Mouse (Mus musculus): ENCODE results near the gene Hist1h4j. TPM values are rescaled to one million over a fixed set of nuclear protein-coding genes. Genes with fewer than 3 reads are reported as not detected.

The Hist1h4j gene
- total RNA-seq, 2 experiments from 2014 or later: 14.3 to 15.3 TPM

DNA sequence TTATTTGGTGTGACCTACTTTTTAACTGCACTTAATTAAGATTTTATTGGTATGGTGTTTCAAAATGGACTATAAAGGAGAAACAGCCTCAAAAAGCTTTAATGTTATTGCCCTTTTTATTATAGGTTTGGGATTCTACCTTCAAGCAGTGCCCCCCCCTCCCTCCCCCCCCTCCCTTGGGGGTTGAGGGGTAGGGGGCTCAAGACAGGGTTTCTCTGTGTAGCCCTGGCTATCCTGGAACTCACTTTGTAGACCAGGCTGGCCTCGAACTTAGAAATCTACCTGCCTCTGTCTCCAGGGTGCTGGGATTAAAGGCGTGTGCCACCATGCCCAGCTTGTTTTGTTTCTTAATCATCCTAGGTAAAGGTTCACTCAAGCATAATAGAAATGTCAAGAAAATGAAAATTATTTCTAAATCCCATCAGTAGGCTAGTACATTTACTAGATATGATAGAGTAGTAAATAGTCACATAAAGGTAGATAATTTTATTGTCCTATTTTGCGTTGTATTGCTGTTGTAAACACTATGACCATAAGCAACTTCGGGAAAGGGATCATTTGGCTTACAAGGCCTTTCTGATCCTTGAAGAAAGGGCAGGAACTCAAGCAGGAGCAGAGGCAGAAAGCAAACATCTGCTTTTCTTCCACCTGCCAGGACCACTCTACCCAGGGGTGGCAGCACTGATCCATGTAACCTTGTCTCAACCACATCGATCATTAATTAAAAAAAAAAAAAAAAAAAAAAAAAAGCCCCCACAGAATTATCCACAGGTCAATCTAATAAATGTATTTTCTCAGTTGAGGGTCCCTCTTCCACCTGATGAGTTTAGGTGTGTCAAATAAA is 11.6 kb upstream of the Hist1h4j start:
- DNase-seq (ENCODE audit: low spot score in 2 of 2): no peak

DNA sequence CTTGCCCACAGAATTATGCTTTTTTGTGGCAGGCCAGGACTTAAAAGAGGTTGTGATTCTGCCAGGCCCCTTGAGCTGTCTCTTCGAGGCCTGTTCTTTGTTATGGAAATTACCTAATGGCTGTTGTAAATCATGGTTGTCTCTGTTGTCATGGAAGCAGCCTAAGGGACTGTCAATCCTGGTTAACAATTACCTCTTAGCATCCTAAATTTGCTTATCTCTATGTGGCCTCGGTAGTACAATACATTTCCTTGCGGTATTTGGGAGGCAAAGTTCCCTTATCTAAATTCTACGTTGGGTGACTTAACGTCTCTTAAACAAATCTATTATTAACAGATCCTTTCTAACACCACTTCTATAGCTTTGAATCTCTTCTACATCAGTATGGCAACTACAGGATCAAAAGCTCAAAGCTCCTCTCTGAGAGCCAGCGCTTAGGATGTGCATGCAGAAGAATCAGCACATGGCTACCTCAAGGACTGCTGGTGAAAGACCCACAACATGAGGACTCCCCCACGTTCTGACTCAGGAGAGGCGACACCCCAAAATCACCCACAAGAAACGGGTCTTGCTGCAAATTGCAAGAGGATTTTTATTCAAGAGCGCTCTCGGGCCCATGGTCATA is 6.8 kb upstream of the Hist1h4j start:
- DNase-seq (ENCODE audit: low spot score in 2 of 2): no peak

DNA sequence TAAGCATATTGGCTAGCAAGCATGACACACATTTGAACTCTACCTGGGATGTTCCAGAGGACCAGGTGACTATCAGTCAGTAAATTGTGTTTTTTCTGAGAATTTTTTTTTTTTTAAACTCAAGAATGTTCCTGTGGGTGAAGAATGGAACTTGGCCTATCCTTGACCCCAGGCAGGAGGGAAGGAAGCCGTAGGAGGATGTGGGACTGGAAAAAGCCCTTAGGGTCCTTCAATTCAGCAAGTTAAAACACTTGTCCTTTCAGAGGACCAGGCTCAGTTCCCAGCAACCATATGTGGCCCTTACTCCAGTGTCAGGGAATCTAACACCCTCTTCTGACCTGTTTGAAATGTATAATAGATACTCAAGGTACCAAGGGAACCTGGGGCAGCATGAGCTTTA is 5.3 kb upstream of the Hist1h4j start:
- DNase-seq (ENCODE audit: low spot score in 2 of 2): no peak

DNA sequence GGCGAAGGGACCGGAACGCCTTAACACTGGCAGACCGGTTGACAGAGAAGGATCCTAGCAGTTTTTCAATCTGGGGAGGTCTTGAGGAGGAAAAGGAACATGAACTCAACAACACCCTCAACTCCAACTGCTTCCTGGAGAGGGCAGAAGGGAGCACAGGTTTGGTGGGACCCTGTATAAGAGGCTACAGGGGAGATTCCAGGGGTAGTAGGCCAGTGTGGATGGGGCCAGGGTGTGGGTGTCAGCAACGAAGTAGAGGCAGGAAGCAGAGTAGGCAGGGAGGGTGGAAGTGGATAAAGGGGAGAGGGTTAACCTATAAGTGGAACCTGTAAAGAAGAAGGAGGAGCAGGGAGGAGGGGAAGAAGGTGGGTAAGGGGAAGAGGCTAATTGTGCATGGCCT is 1.4 kb upstream of the Hist1h4j start:
- DNase-seq (ENCODE audit: low spot score in 2 of 2): no peak

DNA sequence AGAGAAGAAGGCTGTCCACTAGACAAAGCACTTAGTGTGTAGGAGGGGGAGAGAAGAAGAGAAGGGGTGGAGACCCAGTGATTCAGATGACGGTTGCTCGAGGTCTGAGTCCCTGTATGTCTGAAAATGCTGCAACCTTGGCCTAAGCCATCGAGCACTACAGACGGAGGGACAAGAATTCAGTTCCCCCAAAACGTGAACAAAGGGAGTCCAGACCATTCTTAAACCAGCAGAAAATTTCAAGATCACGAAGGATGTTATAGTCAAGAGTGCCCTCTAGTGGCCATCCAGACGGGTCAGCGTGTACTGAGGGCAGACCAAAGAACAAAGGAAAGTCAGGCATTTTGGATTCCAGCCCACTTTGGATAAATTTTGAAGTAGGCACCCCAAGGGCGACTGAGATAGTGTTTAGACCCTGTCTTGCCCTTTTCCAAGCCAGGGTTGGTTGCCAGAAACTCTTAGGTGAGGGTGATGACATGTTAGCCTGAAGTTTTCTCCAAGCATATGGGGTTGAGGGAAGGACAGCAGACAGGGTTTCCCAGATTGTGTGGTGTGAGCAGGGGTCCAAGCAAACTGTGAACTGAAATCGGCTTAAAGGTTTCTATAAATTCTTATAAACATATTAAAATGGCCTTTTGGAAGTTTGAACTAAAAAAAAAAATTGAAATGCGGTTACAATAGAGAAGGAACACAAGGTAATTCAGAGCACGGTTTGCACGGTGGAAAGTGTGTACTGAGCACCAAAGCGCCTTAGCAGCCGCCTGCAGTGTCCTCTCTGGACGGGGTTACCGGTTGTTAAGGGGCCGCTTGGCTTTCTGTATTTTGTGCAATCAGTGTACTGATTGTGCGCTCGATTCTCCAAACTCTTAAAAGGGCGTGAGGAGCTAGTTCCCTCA is 606 bp upstream of the Hist1h4j start:
- DNase-seq (ENCODE audit: low spot score in 2 of 2): peak; percentile 77 to 87

DNA sequence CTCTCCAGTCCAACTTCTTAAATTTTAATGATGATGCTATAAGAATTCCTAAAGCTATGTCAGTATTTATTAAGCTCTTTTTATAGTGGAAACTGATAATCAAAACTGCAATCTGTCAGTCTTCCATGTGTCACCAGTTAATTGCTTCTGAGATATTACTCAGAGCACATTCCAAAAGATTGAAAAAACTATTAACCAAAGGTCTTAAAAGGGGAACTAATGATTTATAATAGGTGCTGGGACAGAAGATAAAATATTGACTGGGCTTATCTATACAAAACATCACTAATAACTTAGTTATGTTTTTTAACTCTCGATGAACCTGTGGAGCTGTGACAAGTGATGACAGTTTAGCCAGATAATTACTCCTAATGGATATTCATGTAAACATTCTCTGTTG is 10.1 kb downstream of the Hist1h4j start:
- no peak for DNase-seq (ENCODE audit: low spot score in 2 of 2)

DNA sequence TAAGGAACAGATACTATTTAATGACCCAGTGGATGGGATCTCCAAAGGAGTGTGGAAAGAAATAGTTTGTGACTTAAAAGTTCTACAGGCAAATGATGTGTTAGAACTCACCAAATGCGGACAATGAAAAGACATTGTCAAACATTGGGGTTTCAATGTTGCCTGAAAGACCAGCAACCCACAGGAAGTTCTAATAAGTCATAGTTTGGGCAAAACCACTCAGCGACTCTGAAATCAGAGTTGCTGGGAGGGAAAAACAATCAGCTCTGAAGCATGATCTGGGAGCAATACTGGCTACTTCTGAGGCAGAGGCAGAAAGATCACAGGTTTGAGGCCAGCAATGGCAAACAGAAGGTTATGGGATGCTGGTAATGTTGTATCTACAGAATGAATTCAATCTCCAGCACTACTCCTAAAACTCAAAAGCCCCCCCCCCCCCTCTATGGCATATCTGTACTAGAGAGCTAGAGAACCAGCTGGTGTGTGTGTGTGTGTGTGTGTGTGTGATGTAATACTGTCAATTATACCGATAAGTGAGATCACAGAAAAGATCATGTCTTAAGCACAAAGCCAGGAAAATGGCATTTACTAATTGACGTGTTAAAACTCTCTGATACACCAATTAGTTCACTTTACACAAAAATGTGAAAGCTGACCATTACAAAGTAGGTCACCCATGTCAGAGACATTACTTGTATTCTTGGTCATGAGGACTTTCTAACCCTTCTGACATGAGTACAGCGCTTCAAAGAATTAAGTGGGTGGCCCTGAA is 14.7 kb downstream of the Hist1h4j start:
- DNase-seq (ENCODE audit: low spot score in 2 of 2): no peak

DNA sequence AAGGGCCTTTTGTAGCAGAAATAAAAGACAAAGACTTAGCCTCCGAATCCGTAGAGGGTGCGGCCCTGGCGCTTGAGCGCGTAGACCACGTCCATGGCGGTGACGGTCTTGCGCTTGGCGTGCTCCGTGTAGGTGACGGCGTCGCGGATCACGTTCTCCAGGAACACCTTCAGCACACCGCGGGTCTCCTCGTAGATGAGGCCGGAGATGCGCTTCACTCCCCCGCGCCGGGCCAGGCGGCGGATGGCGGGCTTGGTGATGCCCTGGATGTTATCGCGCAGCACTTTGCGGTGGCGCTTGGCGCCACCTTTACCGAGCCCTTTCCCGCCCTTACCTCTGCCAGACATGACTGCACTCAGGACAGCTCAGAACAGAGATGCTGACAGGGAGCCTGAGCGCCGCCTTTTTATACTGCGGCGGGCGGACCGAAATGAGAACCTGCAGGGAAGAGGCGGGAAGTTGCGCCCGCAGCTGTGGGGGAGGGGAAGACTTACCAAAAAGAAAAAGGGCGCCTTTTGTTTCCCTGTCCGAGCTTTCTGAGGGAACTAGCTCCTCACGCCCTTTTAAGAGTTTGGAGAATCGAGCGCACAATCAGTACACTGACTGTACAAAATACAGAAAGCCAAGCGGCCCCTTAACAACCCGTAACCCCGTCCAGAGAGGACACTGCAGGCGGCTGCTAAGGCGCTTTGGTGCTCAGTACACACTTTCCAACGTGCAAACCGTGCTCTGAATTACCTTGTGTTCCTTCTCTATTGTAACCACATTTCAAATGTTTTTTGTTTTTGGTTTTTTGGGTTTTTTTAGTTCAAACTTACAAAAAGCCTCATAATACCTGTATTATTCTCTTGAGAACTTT is 15.5 kb downstream of the Hist1h4j start, which contains the start of gene Hist1h4k:
TSS of gene Hist1h4k (minus strand) at position 347 of the 859 bp plus-strand sequence.
- DNase-seq (ENCODE audit: low spot score in 2 of 2): peak; percentile 89 to 92

DNA sequence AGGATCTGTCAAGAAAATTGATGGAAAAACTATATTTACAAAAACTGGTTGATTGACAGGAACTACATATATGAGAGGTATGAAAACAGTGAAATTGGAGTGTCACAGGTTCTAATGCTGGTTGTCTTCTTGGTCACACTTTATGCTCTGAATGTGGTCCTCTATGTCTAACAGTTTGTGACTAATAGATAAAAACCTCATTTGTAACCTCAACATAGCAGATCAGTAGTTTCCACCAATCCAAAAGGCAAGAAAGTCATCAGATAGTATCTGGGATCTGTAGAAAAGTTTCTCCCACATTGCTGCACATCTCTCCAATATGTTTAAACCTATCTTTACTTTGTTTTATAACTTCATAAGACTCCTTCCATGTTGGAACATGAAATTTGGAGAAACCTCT is 16.6 kb downstream of the Hist1h4j start:
- no peak for DNase-seq (ENCODE audit: low spot score in 2 of 2)

DNA sequence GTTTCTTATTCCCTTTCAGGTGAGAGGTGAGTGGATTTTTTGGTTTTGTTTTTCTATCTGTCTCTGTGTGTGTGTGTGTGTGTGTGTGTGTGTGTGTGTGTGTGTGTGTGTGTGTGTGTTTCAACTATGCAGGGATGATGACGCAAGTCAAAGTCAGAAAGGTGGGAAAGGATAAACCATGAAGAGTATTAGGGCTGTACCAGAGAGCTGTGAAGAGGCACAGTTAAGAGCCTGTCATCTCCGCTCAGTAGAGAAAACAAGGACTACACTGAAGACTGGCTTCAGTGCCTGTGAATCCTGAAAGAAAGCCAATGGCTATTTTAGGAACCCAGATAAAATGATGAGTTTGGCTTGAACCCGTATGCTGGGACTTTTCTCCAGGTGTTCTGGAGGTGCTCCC is 17.0 kb downstream of the Hist1h4j start:
- DNase-seq (ENCODE audit: low spot score in 2 of 2): no peak

DNA sequence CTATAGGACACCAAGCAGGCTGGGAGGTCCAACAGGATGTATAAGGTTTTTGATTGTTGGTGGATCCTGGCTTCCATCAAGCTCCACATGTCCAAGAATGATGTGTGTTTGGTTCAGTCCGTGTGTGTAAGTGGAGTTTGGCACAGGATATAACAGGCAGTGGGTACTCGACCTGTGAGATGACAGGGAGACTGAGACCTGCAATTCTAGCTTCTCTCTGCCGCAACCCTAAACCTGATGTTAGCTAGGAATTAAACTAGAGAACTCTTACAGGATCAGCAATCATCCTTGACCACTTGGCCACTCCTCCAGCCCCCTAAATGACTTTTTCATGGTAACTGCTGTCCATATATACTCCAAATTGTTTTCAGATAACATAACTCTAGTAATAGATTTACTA is 17.5 kb downstream of the Hist1h4j start:
- no peak for DNase-seq (ENCODE audit: low spot score in 2 of 2)

DNA sequence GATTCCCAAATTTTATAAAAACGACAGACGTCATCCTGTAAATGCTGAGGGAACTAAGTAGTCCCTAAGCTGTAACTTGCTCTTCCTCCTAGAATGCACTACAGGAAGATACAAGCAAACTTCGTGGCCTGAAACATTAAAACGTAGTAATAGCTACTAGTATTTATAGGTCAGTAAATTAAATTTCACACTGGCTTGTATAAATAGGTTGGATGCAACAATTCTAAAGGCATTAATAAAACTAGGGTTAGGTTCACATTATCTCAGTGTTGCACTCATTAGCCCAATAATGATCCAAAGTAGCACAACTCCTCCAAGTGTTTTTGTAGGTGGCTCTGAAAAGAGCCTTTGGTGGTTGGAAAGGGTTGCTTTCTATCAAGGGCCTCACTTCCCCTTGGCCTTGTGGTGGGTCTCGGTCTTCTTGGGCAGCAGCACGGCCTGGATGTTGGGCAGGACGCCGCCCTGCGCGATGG is 18.2 kb downstream of the Hist1h4j start:
- no peak for DNase-seq (ENCODE audit: low spot score in 2 of 2)

DNA sequence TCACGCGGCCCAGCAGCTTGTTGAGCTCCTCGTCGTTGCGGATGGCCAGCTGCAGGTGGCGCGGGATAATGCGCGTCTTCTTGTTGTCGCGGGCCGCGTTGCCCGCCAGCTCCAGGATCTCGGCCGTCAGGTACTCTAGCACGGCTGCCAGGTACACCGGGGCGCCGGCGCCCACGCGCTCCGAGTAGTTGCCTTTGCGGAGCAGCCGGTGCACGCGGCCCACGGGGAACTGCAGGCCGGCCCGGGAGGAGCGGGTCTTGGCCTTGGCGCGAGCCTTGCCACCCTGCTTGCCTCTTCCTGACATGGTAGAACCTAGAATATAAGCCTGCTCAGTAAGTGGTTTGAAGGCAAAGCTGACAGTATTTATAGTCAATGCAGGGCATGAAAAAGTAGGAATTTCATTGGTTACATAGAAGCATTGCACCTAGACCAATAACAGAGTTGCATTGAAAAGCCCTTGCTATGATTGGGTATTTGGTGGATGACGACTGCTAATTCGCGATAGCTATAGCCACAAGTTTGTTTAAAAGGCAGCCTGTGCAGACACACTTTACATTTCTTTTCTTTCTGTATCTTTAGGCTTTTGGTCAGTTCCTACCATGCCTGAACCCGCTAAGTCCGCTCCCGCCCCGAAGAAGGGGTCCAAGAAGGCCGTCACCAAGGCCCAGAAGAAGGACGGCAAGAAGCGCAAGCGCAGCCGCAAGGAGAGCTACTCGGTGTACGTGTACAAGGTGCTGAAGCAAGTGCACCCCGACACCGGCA is 18.8 kb downstream of the Hist1h4j start, which contains the start of the genes Hist1h2ak and Hist1h2bn:
TSS of gene Hist1h2ak (minus strand) at position 304 of the 762 bp plus-strand sequence.
TSS of gene Hist1h2bn (plus strand) at position 600 of the 762 bp plus-strand sequence.
- peak; percentile 51 to 90 for DNase-seq (ENCODE audit: low spot score in 2 of 2)

DNA sequence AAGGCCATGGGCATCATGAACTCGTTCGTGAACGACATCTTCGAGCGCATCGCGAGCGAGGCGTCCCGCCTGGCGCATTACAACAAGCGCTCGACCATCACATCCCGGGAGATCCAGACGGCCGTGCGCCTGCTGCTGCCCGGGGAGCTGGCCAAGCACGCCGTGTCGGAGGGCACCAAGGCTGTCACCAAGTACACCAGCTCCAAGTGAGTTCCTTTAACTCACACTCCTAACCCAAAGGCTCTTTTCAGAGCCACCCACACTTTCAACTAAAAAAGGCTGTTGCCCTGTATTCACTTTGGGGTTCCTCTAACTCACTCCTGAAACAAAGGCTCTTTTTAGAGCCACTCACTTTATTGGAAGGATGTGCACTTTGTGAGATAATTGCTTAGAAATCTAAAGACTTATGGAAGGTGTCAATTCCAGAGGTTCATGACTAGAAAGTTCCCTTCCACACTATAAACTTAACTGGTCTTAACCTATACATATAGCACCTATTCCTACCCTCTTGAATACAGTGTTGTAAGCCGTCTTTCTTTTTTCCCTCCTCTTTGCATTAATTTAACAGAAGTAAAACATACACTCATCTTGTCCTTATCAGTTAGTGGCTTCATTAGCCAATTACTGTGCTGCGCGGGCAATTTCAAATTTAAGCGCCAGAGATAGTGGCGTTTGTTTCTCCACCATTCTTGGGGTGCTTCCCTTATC is 19.6 kb downstream of the Hist1h4j start:
- peak in 1 of 2 experiments; percentile 22 for DNase-seq (ENCODE audit: low spot score in 2 of 2)

DNA sequence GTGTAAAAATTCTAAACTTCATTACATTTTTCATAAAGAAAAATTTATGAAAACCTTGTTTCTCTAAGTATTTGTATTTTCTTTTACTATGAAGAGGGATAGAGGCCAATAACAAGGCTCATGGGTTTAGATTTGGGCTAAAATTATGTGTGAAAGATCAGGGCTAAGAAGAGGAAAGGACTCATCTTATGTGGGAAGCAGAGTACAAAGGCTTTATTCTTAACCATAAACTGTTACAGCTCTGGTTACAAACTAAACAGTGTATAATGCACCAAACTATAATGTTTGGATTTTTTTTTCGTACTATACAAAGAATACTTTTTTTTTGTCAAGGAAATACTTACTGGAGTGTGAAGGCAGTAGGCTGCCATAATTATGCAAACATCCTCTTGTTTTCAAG is 20.8 kb downstream of the Hist1h4j start:
- DNase-seq (ENCODE audit: low spot score in 2 of 2): no peak

DNA sequence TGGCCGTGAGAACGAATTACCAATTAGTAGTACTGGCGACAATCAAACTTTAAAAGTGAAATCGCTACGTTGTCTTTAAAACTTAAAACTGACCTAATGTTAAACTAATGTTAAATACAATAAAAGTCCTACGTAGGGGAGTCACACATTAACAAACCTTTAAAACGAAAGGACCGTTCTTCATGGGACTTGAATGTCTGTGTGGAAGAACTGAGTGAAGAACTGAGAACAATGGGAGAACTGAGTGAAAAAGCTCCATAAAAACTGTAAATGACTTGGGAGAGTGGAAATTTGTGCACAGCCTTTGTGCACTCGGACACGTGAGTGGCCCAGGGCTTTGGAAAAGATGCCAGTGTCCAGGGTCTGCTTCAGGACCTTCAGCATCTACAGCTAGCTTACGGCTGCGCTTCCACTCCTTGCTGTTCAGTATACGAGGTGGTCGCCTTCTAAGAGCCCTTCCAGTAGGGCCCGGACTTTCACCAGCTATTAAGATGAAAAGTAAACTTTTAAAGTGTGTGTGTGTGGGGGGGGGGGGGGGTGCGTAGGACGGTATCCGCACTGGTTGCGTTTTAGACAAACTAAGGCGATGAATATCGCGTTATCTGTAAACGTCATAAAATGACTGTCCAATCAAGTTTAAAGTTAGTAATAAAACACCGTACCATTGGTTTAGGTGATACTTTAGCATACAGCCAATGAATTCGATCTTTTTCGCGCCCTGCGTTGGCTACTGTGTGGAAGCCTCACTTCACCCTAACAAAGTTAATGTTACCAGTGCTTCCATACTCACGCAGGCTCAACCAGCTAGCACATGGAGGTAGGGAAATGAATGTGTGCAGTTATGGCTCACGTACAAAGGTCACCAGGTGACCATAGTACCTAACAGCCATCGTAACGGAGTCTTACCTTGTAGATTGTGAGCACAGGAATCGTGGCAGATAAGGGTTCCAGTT is 44.2 kb downstream of the Hist1h4j start:
- DNase-seq (ENCODE audit: low spot score in 2 of 2): peak; percentile 45 to 89

Data from layer of hippocampus, postnatal 14 days (tissue).